Mouse (Mus musculus): ENCODE results near the gene Cdkl1.

- TF ChIP-seq POLR2A (IDR thresholded peaks at IDR 0.05; ENCODE audit: insufficient read depth, low read depth, low read length) (no peak), CTCF (IDR thresholded peaks at IDR 0.05) (no peak)
Observed at GRCm38 (mm10) chr12:69698352-69698751, 92.7 kb downstream of the Cdkl1 start.

All from heart, adult 2 months (tissue).